Mouse (Mus musculus) lung, postnatal 0 days (tissue): Measurements from ENCODE around the gene Adprh. TPM values are rescaled to one million over a fixed set of nuclear protein-coding genes. Genes with fewer than 3 reads are reported as not detected.

Experiments
- ATAC-seq: fragments of 200-750 bp; cut with Nextera tagmentation; 2 replicates; pipeline ENCODE4 v1.8.0; 2017; ENCODE audit warnings: moderate library complexity
- DNase-seq: peaks from one replicate; pipeline ENCODE4 v3.0.0-alpha.2; 2016; ENCODE audit warnings: low spot score
- H3K27ac ChIP-seq: fragments of 300-500 bp; sonication (generic); 2 replicates; pipeline ENCODE4 v1.5.1; 2014; ENCODE audit warnings: antibody characterized with exemption, mild to moderate bottlenecking, low read length, mixed read lengths
- H3K27me3 ChIP-seq: fragments of 300-500 bp; sonication (generic); replicated peaks from 2 replicates; pipeline ENCODE4 v1.6.1; 2014; ENCODE audit warnings: low read length, mixed read lengths; ENCODE audit not compliant: insufficient read depth
- H3K36me3 ChIP-seq: fragments of 300-500 bp; sonication (generic); 2 replicates; pipeline ENCODE4 v1.6.1; 2014; ENCODE audit warnings: low read length, mixed read lengths; ENCODE audit not compliant: insufficient read depth
- H3K4me1 ChIP-seq: fragments of 300-500 bp; sonication (generic); 2 replicates; pipeline ENCODE4 v1.6.1; 2014; ENCODE audit warnings: antibody characterized with exemption, low read depth, low read length, mixed read lengths; ENCODE audit not compliant: insufficient read depth
- H3K4me2 ChIP-seq: fragments of 300-500 bp; sonication (generic); replicated peaks from 2 replicates; pipeline ENCODE4 v1.6.1; 2014; ENCODE audit warnings: low read depth, mild to moderate bottlenecking, low read length, moderate library complexity, mixed read lengths
- H3K4me3 ChIP-seq: fragments of 300-500 bp; sonication (generic); 2 replicates; pipeline ENCODE4 v1.5.1; 2014; ENCODE audit warnings: low read depth, low read length
- H3K9ac ChIP-seq: fragments of 300-500 bp; sonication (generic); replicated peaks from 2 replicates; pipeline ENCODE4 v1.6.1; 2014; ENCODE audit warnings: low read depth, mild to moderate bottlenecking
- H3K9me3 ChIP-seq: fragments of 300-500 bp; sonication (generic); 2 replicates; pipeline ENCODE4 v1.6.1; 2016; ENCODE audit warnings: low read length, mixed read lengths
- CTCF ChIP-seq: IDR thresholded peaks from 2 replicates; pipeline ENCODE4 v1.5.1; 2016; ENCODE audit warnings: antibody characterized with exemption, mild to moderate bottlenecking
- EP300 ChIP-seq: IDR thresholded peaks from 2 replicates; pipeline ENCODE4 v1.6.1; 2016; ENCODE audit warnings: antibody characterized with exemption, mild to moderate bottlenecking, control low read depth
- WGBS: fragments of 180-500 bp; shearing (Covaris S2); extraction: QIAGEN DNeasy Blood & Tissue Kit; methylation state at CpG from one replicate; pipeline ENCODE4 v1.1.7; 2014; 5-methylcytosine and 5-hydroxymethylcytosine counted together
- polyA plus RNA-seq: library from polyadenylated mRNA; unstranded; fragments of >200 nt; fragmentation: Nextera tagmentation; extraction: Ambion mirVana; gene quantifications from 2 replicates; pipeline ENCODE4 v1.2.1, GENCODE M21; 2015

Gene Adprh
- polyA plus RNA-seq, 1 experiment from 2014 or later = 59.9 TPM

- H3K9ac ChIP-seq = no peak overlapping the region
- H3K4me3 ChIP-seq = no peak overlapping the region
- ATAC-seq (no peak), DNase-seq (no peak)
- H3K27me3 ChIP-seq = no peaks in the 10 kb centered on the region
- TF ChIP-seq EP300 = no peak
- 66% methylated on average over 8 of the region's 8 CpGs for WGBS
- H3K4me1 ChIP-seq = no peaks in the 10 kb centered on the region
- H3K27ac ChIP-seq = no peak overlapping the region
- H3K36me3 ChIP-seq = no peaks in the 10 kb centered on the region
- H3K9me3 ChIP-seq = no peaks in the 10 kb centered on the region
- no peak overlapping the region for H3K4me2 ChIP-seq
These were observed 15.6 kb upstream of the Adprh start for GRCm38 (mm10) chr16:38467917-38468705.

- no peak for DNase-seq
- Histone ChIP-seq H3K4me2 (no peak overlapping the region), H3K27ac (no peak overlapping the region), H3K27me3 (no peaks in the 10 kb centered on the region), H3K4me3 (no peak overlapping the region), H3K9me3 (no peaks in the 10 kb centered on the region), H3K9ac (no peak overlapping the region), H3K36me3 (no peaks in the 10 kb centered on the region), H3K4me1 (no peaks in the 10 kb centered on the region)
- WGBS = 80% methylated on average over 13 of the region's 13 CpGs
- no peak for ATAC-seq
- no peak for TF ChIP-seq CTCF
- no peak for TF ChIP-seq EP300
These were observed 14.8 kb upstream of the Adprh start for GRCm38 (mm10) chr16:38467091-38467916.

DNA sequence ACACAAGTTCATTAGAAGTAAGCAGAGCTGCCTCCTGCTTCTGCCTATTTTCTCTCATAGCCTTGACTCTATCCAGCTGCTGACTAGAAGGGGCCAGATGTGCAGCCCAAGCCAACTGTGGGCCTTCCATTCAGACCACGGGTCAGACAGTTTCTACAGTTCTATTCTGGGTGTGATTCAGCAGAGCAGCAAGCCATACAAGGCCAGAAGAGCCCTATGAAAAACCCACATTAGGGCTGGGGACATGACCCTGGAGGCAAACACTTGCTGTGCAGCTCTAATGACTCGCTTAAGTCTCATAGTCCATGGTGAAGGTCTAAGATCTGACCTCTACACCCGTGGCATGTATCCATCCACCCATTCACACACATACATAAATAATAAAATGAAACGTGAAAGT, 13.6 kb upstream of the Adprh start:
- H3K9me3 ChIP-seq = no peaks in the 10 kb centered on the region
- no peak overlapping the region for H3K27ac ChIP-seq
- DNase-seq = no peak
- 67% methylated on average over 4 of the region's 4 CpGs for WGBS
- H3K4me2 ChIP-seq = no peak overlapping the region
- no peak overlapping the region for H3K9ac ChIP-seq
- H3K4me3 ChIP-seq = no peak overlapping the region
- no peak for TF ChIP-seq CTCF
- TF ChIP-seq EP300 = no peak
- no peaks in the 10 kb centered on the region for H3K27me3 ChIP-seq
- no peaks in the 10 kb centered on the region for H3K4me1 ChIP-seq
- ATAC-seq = no peak
- no peaks in the 10 kb centered on the region for H3K36me3 ChIP-seq

- no peaks in the 10 kb centered on the region for H3K9me3 ChIP-seq
- TF ChIP-seq CTCF = no peak
- no peak for TF ChIP-seq EP300
- no peak for DNase-seq
- H3K9ac ChIP-seq = no peak overlapping the region
- H3K4me2 ChIP-seq = no peak overlapping the region
- no peaks in the 10 kb centered on the region for H3K36me3 ChIP-seq
- 86% methylated on average over 5 of the region's 5 CpGs for WGBS
- H3K27me3 ChIP-seq = no peaks in the 10 kb centered on the region
- no peaks in the 10 kb centered on the region for H3K4me1 ChIP-seq
- no peak overlapping the region for H3K27ac ChIP-seq
- ATAC-seq = no peak
- no peak overlapping the region for H3K4me3 ChIP-seq
These were observed 10.8 kb upstream of the Adprh start for GRCm38 (mm10) chr16:38463305-38463704.

DNA sequence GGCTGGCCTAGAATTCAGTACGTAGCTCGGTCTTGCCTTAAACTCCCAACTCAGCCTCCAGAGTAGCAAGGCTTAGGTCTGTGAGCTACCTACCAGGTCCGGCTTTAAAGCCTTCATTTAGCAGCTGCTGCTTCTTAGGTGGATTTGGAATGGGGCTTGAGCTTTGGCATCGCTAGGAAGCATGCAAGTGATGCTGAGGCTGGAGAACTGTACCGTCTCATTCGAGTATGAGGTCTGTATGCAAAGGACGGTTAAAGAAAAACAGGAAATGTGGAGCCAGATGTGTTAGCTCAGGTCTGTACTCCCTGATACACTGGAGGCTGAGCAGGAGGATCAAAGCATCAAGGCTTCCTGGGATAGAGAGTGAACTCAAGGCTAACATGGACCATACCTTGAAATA, 9.7 kb upstream of the Adprh start:
- Histone ChIP-seq H3K27me3 (no peaks in the 10 kb centered on the region), H3K9ac (no peak overlapping the region), H3K36me3 (no peaks in the 10 kb centered on the region), H3K4me3 (no peak overlapping the region), H3K4me1 (no peaks in the 10 kb centered on the region), H3K27ac (no peak overlapping the region), H3K4me2 (no peak overlapping the region), H3K9me3 (no peaks in the 10 kb centered on the region)
- WGBS = 66% methylated on average over 7 of the region's 7 CpGs
- no peak for ATAC-seq
- no peak for TF ChIP-seq EP300
- no peak for TF ChIP-seq CTCF
- no peak for DNase-seq

DNA sequence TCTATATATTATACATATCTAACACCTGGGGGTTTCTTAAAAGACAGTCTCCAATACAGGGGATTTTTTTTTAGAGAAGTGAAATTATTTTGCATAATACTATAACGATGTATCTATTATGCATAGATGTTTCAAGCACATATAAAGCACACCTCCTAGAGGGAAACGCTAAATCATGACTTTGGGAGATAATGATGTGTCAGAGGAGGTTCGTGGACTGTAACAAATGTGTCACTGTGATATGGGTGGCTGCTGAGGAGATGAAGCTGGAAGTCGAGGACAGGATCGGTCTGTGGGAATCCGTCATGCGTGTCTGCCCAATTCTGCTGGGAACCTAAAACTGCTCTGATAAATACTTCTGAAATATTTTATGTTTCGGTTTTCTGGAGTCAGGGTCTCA, 9.2 kb upstream of the Adprh start:
- Histone ChIP-seq H3K27ac (no peak overlapping the region), H3K36me3 (no peaks in the 10 kb centered on the region), H3K9me3 (no peaks in the 10 kb centered on the region), H3K4me2 (no peak overlapping the region), H3K4me1 (no peaks in the 10 kb centered on the region), H3K9ac (no peak overlapping the region), H3K4me3 (no peak overlapping the region), H3K27me3 (no peaks in the 10 kb centered on the region)
- DNase-seq (no peak), ATAC-seq (no peak)
- 52% methylated on average over 8 of the region's 8 CpGs for WGBS
- TF ChIP-seq EP300 = no peak
- no peak for TF ChIP-seq CTCF
